Mouse (Mus musculus): ENCODE results near the gene Sdhaf1. TPM values are rescaled to one million over a fixed set of nuclear protein-coding genes. Genes with fewer than 3 reads are reported as not detected.
A peak's percentile ranks its signal among the peaks of the same experiment; 100 is the strongest.

The Sdhaf1 gene
- polyA plus RNA-seq, 1 experiment from 2014 or later = 22.1 TPM

DNA sequence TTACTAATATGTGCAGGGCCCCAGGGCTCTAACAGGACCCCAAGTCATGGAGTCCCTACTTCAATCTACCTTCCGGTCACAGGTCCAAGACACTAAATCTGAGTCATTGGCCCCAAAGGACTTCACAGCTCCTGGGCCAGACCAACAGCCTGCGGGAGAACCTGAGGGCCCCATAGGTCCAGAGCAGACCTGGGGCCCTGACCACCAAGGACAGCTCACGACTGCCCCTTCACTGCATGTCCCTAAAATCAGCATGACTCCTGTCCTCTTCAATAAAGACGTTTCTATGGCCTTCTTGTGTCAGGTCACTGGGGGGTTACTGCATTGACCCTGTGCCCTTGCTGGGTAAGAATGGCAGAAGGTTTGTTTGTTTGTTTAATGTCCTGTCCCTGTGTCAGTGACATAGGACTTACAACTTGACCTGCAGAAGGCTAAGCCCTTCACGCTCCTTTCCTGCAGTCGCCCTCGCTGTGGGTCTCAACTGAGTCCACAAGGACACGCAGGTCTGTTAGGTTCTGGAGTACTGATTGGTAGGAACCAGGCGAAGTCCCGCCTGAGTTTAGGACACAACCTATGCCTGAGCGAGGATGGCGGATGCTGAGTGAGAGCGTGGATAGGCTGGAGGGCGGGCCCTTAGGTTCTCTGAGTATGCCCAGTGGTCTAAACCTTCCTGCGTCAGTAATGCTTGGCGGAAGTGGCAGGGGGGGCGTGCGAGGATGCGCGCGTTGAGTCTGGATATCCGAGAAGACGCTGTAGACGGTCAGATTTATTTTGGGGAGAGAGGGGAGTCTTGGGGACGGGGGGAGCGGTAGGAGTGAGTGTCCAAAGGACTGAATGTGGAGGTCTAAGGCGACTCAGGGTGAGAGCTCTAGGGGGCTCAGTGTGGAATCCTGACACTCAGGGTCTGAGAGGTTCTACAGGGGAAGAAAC, 15.4 kb downstream of the Sdhaf1 start, which contains the start of gene Alkbh6:
Alkbh6 (plus strand) TSS at position 642 of the 930 bp plus-strand sequence.
- no peaks in the 10 kb centered on the region for H3K27me3 ChIP-seq
- ATAC-seq (replicated peaks) = peak; percentile 100
- H3K4me2 ChIP-seq (replicated peaks) = peak within 1 kb of the TSS; percentile 89
- H3K9me3 ChIP-seq = no peaks in the 10 kb centered on the region
- H3K4me3 ChIP-seq = peak within 1 kb of the TSS; percentile 54
- H3K9ac ChIP-seq (replicated peaks) = peak within 1 kb of the TSS; percentile 62
- peak within 1 kb of the TSS; percentile 72 for H3K27ac ChIP-seq (replicated peaks)
- peaks cover 23% of the 10 kb centered on the region for H3K4me1 ChIP-seq
- 3% methylated on average over 27 of the region's 27 CpGs for WGBS
- peaks cover 32% of the 10 kb centered on the region for H3K36me3 ChIP-seq

DNA sequence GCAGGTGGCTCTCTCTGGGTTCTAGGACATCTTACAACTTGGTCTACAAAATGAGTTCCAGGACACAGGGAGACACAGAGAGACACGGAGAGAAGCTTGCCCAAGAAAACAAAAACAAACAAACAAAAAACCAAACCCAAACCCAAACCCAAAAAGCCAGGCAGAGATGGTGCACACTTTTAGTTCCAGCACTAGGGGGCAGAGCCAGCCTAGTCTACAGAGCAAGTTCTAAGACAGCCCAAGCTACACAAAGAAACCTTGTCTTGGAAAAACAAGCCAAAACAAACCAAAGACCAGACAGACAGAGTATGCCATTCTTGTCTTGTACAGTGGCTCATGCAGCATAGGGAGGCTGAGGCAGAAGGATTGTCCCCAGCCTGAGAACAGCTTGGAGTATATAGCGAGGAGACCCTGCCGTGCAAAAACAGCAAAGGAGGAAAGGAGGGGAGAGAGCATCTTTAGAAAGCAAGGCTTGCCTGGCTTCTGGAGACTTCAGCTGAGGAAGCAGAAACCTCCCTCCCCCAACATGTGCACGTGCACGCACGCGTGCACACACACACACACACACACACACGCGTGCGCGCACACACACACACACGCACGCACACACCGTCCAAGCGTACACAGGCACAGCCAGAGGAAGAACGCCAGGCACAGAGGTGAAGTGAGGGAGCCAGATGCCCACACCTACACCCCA, 17.5 kb downstream of the Sdhaf1 start:
- Histone ChIP-seq H3K27ac (replicated peaks) (peak overlapping the region; percentile 69), H3K4me1 (peaks cover 23% of the 10 kb centered on the region), H3K27me3 (no peaks in the 10 kb centered on the region), H3K36me3 (peaks cover 50% of the 10 kb centered on the region), H3K4me3 (no peak overlapping the region), H3K4me2 (replicated peaks) (no peak overlapping the region), H3K9me3 (no peaks in the 10 kb centered on the region), H3K9ac (replicated peaks) (no peak overlapping the region)
- 92% methylated on average over 16 of the region's 16 CpGs for WGBS
- no peak for ATAC-seq (replicated peaks)

DNA sequence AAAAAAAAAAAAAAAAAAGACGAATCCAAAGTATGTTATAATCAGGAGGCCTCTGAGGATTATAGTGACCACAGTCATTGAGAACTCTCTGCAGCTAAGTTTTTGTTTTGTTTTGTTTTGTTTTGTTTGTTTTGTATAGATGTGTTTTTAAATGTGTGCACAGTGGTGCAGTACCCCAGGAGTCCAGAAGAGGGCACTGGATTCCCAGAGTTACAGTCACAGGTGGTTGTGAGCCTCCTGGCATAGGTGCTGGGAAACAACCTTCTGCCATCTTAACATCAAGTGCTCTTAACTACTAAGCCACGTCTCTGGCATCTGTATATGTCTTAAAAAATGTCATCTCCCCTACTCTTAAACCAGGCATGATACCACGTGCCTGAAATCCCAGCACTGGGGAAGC, 22.8 kb downstream of the Sdhaf1 start:
- H3K9ac ChIP-seq (replicated peaks) = no peak overlapping the region
- no peak overlapping the region for H3K4me2 ChIP-seq (replicated peaks)
- no peaks in the 10 kb centered on the region for H3K27me3 ChIP-seq
- peaks cover 85% of the 10 kb centered on the region for H3K36me3 ChIP-seq
- no peak overlapping the region for H3K27ac ChIP-seq (replicated peaks)
- no peaks in the 10 kb centered on the region for H3K9me3 ChIP-seq
- no peaks in the 10 kb centered on the region for H3K4me1 ChIP-seq
- ATAC-seq (replicated peaks) = no peak
- H3K4me3 ChIP-seq = no peak overlapping the region
- WGBS = 58% methylated on average over 3 of the region's 3 CpGs

GRCm38 (mm10) chr7:30297266-30297665, 26.4 kb downstream of the Sdhaf1 start:
- no peak for ATAC-seq (replicated peaks)
- peaks cover 68% of the 10 kb centered on the region for H3K36me3 ChIP-seq
- H3K4me1 ChIP-seq = peaks cover 27% of the 10 kb centered on the region
- no peaks in the 10 kb centered on the region for H3K9me3 ChIP-seq
- 88% methylated on average over 16 of the region's 16 CpGs for WGBS
- H3K4me2 ChIP-seq (replicated peaks) = no peak overlapping the region
- H3K9ac ChIP-seq (replicated peaks) = no peak overlapping the region
- H3K27ac ChIP-seq (replicated peaks) = no peak overlapping the region
- H3K27me3 ChIP-seq = no peaks in the 10 kb centered on the region
- no peak overlapping the region for H3K4me3 ChIP-seq

DNA sequence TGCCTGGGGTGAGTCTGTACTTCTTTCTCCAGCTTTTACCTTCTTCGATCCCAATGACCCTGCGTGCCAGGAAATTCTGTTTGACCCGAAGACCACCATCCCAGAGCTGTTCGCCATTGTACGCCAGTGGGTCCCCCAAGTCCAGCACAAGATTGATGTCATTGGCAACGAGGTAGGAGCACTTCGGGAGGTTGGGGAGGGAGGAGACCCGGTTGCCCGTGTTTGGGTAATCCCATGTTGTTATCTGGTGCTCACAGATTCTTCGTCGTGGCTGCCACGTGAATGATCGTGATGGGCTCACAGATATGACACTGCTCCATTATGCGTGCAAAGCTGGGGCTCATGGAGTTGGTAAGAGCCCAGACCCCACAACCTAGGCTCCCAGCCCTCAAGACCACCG, 26.9 kb downstream of the Sdhaf1 start:
- 92% methylated on average over 15 of the region's 15 CpGs for WGBS
- no peak overlapping the region for H3K4me2 ChIP-seq (replicated peaks)
- peaks cover 28% of the 10 kb centered on the region for H3K4me1 ChIP-seq
- no peak overlapping the region for H3K4me3 ChIP-seq
- no peak for ATAC-seq (replicated peaks)
- H3K27me3 ChIP-seq = no peaks in the 10 kb centered on the region
- no peak overlapping the region for H3K9ac ChIP-seq (replicated peaks)
- no peaks in the 10 kb centered on the region for H3K9me3 ChIP-seq
- H3K27ac ChIP-seq (replicated peaks) = no peak overlapping the region
- peaks cover 64% of the 10 kb centered on the region for H3K36me3 ChIP-seq

DNA sequence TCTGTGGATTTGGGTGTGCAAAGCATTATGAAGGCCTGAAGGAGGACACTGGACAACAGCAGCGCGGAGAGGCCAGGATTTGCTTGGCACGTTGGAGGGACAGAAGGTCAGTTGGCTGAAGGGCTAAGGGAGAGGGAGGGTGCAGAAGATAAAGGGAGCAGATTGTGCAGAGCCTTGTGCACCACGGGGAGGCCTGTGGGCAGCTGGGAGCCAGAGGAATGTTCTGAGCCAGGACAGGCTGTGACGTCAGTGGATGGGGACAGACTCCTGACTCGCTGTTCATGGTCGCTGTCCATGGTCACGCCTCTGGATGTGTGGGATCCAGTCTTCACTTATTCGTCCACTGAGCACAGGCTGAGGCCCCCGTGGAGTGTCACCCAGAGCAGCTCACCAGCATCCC, 28.6 kb downstream of the Sdhaf1 start:
- peaks cover 52% of the 10 kb centered on the region for H3K36me3 ChIP-seq

GRCm38 (mm10) chr7:30294296-30294695, 29.4 kb downstream of the Sdhaf1 start:
- peaks cover 36% of the 10 kb centered on the region for H3K4me1 ChIP-seq
- H3K27ac ChIP-seq (replicated peaks) = no peak overlapping the region
- no peak for ATAC-seq (replicated peaks)
- peaks cover 44% of the 10 kb centered on the region for H3K36me3 ChIP-seq
- 91% methylated on average over 5 of the region's 5 CpGs for WGBS
- H3K9me3 ChIP-seq = no peaks in the 10 kb centered on the region
- no peaks in the 10 kb centered on the region for H3K27me3 ChIP-seq
- H3K4me2 ChIP-seq (replicated peaks) = peak overlapping the region; percentile 27
- H3K9ac ChIP-seq (replicated peaks) = no peak overlapping the region
- H3K4me3 ChIP-seq = peak overlapping the region; percentile 4; the same call in 1 of the 2 replicates

More for the DNA sequence above, 28.6 kb downstream of the Sdhaf1 start:
- H3K27me3 ChIP-seq = no peaks in the 10 kb centered on the region
- H3K4me3 ChIP-seq = no peak overlapping the region
- H3K27ac ChIP-seq (replicated peaks) = no peak overlapping the region
- H3K9ac ChIP-seq (replicated peaks) = no peak overlapping the region
- H3K4me1 ChIP-seq = peaks cover 36% of the 10 kb centered on the region
- no peak for ATAC-seq (replicated peaks)
- H3K4me2 ChIP-seq (replicated peaks) = no peak overlapping the region
- no peaks in the 10 kb centered on the region for H3K9me3 ChIP-seq
- WGBS = 75% methylated on average over 10 of the region's 10 CpGs

GRCm38 (mm10) chr7:30293795-30294194, 29.9 kb downstream of the Sdhaf1 start:
- Histone ChIP-seq H3K36me3 (peaks cover 39% of the 10 kb centered on the region), H3K9ac (replicated peaks) (no peak overlapping the region), H3K4me3 (peak overlapping the region; percentile 4), H3K4me1 (peaks cover 36% of the 10 kb centered on the region), H3K27me3 (no peaks in the 10 kb centered on the region), H3K27ac (replicated peaks) (0 out of 2 replicates have a peak overlapping the region, but pooled peaks have one; percentile 31), H3K9me3 (no peaks in the 10 kb centered on the region), H3K4me2 (replicated peaks) (peak overlapping the region; percentile 27)
- ATAC-seq (replicated peaks) = no peak
- 56% methylated on average over 13 of the region's 13 CpGs for WGBS

GRCm38 (mm10) chr7:30291215-30292131, 32.2 kb downstream of the Sdhaf1 start, which contains the start of gene Clip3:
Gene Clip3 (plus strand): TSS chr7:30291728.
- peak within 1 kb of the TSS; percentile 91 for H3K9ac ChIP-seq (replicated peaks)

GRCm38 (mm10) chr7:30289714-30290399, 33.8 kb downstream of the Sdhaf1 start:
- 52% methylated on average over 10 of the region's 10 CpGs for WGBS
- no peak overlapping the region for H3K27ac ChIP-seq (replicated peaks)
- no peak overlapping the region for H3K4me3 ChIP-seq
- H3K27me3 ChIP-seq = no peaks in the 10 kb centered on the region
- peaks cover 1% of the 10 kb centered on the region; the same call in 1 of the 2 replicates for H3K36me3 ChIP-seq
- H3K4me1 ChIP-seq = peaks cover 33% of the 10 kb centered on the region
- no peak overlapping the region for H3K9ac ChIP-seq (replicated peaks)
- H3K9me3 ChIP-seq = no peaks in the 10 kb centered on the region
- no peak for ATAC-seq (replicated peaks)
- no peak overlapping the region for H3K4me2 ChIP-seq (replicated peaks)

More at GRCm38 (mm10) chr7:30291215-30292131, 32.2 kb downstream of the Sdhaf1 start, which contains the start of gene Clip3:
- WGBS = 6% methylated on average over 35 of the region's 35 CpGs
- H3K27me3 ChIP-seq = no peaks in the 10 kb centered on the region
- H3K27ac ChIP-seq (replicated peaks) = peak within 1 kb of the TSS; percentile 94
- peak; percentile 89 for ATAC-seq (replicated peaks)
- peaks cover 36% of the 10 kb centered on the region for H3K4me1 ChIP-seq
- H3K36me3 ChIP-seq = peaks cover 18% of the 10 kb centered on the region
- peak within 1 kb of the TSS; percentile 71 for H3K4me3 ChIP-seq
- H3K4me2 ChIP-seq (replicated peaks) = peak within 1 kb of the TSS; percentile 84
- H3K9me3 ChIP-seq = no peaks in the 10 kb centered on the region
